Mouse (Mus musculus) hindbrain, embryonic 11.5 days (tissue): ENCODE measurements around the gene Irf2bp2. TPM values are rescaled to one million over a fixed set of nuclear protein-coding genes. Genes with fewer than 3 reads are reported as not detected.

Source experiments
- ATAC-seq: fragments of 200-750 bp; cut with Nextera tagmentation; 2 replicates; pipeline ENCODE4 v1.8.0; 2017; ENCODE audit warnings: mild to moderate bottlenecking, moderate TSS enrichment, moderate library complexity; ENCODE audit not compliant: low FRiP score
- DNase-seq: peaks from one replicate; pipeline ENCODE4 v3.0.0-alpha.2; 2015; ENCODE audit warnings: low spot score
- H3K27ac ChIP-seq: fragments of 300-500 bp; sonication (generic); 2 replicates; pipeline ENCODE4 v1.5.1; 2014; ENCODE audit warnings: mild to moderate bottlenecking, low read depth, low read length
- H3K27me3 ChIP-seq: fragments of 300-500 bp; sonication (generic); 2 replicates; pipeline ENCODE4 v1.6.1; 2014; ENCODE audit warnings: mild to moderate bottlenecking, low read length, moderate library complexity, mixed read lengths; ENCODE audit not compliant: control insufficient read depth, insufficient read depth
- H3K36me3 ChIP-seq: fragments of 300-500 bp; sonication (generic); 2 replicates; pipeline ENCODE4 v1.6.1; 2014; ENCODE audit warnings: mild to moderate bottlenecking, low read length, moderate library complexity, mixed read lengths; ENCODE audit not compliant: control insufficient read depth, insufficient read depth
- H3K4me1 ChIP-seq: fragments of 300-500 bp; sonication (generic); replicated peaks from 2 replicates; pipeline ENCODE4 v1.6.1; 2014; ENCODE audit warnings: low read length, mixed read lengths; ENCODE audit not compliant: control insufficient read depth, insufficient read depth
- H3K4me2 ChIP-seq: fragments of 300-500 bp; sonication (generic); replicated peaks from 2 replicates; pipeline ENCODE4 v1.6.1; 2014; ENCODE audit warnings: mild to moderate bottlenecking, low read depth, low read length
- H3K4me3 ChIP-seq: fragments of 300-500 bp; sonication (generic); 2 replicates; pipeline ENCODE4 v1.5.1; 2014; ENCODE audit warnings: low read depth, low read length
- H3K9ac ChIP-seq: fragments of 300-500 bp; sonication (generic); 2 replicates; pipeline ENCODE4 v1.6.1; 2014; ENCODE audit warnings: low read depth, low read length
- H3K9me3 ChIP-seq: fragments of 300-500 bp; sonication (generic); 2 replicates; pipeline ENCODE4 v1.6.1; 2016; ENCODE audit warnings: low read length; ENCODE audit not compliant: control insufficient read depth
- WGBS: fragments of 180-500 bp; shearing (Covaris S2); extraction: QIAGEN DNeasy Blood & Tissue Kit; methylation state at CpG from one replicate; pipeline ENCODE4 v1.1.7; 2014; 5-methylcytosine and 5-hydroxymethylcytosine counted together
- polyA plus RNA-seq: library from polyadenylated mRNA; unstranded; fragments of >200 nt; fragmentation: Nextera tagmentation; extraction: Ambion mirVana; gene quantifications from 2 replicates; pipeline ENCODE4 v1.2.1, GENCODE M21; 2014

Irf2bp2 gene
- polyA plus RNA-seq = 4.8 and 5.5 TPM in 2 replicates

- Histone ChIP-seq H3K9ac (peak within 1 kb of the TSS; percentile 98), H3K4me1 (peaks cover 21% of the 10 kb centered on the region), H3K9me3 (no peaks in the 10 kb centered on the region), H3K4me2 (peak within 1 kb of the TSS; percentile 91), H3K36me3 (no peaks in the 10 kb centered on the region), H3K27ac (peak within 1 kb of the TSS; percentile 97), H3K27me3 (no peaks in the 10 kb centered on the region), H3K4me3 (peak within 1 kb of the TSS; percentile 98)
- WGBS = under 1% methylated on average over 36 of the region's 56 CpGs
- ATAC-seq (peak; percentile 74), DNase-seq (peak; percentile 94)
Measured at GRCm38 (mm10) chr8:126593889-126594480, at the start of gene Irf2bp2. TSS of gene Irf2bp2 (minus strand) at chr8:126593986.

- WGBS = 96% methylated on average over 4 of the region's 4 CpGs
- no peak for ATAC-seq
- Histone ChIP-seq H3K4me2 (no peak overlapping the region), H3K36me3 (no peaks in the 10 kb centered on the region), H3K4me3 (no peak overlapping the region), H3K4me1 (no peaks in the 10 kb centered on the region), H3K27ac (no peak overlapping the region), H3K9me3 (no peaks in the 10 kb centered on the region), H3K9ac (no peak overlapping the region), H3K27me3 (no peaks in the 10 kb centered on the region)
- DNase-seq = no peak
Measured at GRCm38 (mm10) chr8:126642665-126643064, 48.9 kb upstream of the Irf2bp2 start.

DNA sequence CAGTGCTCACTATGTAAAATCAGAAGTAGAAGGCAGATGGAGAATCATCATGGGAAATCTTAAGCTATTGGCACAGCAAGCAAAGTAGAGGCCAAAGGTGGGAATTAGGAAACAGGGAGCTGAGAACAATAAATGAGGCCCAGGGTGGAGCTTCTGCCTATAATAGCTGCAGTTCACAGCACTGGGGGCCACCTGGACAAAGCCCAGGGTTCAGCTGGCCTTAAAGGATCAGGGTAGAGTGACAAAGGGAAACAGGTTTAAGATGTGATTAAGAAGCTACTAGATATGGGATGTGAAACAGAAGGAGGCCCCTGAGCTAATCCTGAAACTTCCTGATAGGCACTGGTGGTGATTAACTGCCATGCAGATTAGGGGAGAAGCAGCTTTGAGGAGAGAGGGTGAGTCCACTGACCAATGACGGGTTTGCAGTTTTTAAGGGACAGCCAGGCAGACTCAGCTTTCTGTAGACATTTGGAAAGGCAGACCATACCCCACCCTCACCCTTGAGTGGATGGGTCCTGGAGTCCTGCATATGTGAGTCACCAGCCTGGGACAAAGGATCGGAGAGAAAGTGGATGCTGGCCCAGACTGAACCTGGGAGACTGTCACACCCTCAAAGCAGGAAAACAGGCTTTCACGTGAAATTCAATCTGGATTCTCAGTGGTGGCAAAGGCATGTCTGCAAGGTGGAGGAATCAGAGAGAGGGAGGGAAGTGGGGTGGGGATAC, 47.9 kb upstream of the Irf2bp2 start:
- no peak for ATAC-seq

DNA sequence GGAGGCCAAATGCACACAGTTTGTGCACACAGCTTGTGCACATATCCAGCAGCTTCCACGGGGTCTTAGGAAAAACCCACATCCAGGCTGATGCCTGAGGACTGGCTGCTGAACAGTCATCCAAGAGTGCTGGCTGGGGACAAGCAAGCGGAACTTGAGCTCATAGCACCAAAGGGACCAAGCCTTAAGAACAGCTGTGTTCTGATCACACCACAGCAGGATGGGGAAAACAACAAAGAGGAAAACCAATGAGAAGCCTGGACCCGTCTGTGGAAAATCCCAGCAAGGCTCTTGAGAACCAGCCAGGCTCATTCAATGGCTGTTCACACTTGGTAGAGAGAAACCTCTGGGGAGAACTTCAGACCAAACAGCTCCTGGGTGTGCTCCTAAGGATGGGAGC, 45.4 kb upstream of the Irf2bp2 start:
- Histone ChIP-seq H3K27ac (no peak overlapping the region), H3K36me3 (no peaks in the 10 kb centered on the region), H3K4me3 (no peak overlapping the region), H3K27me3 (no peaks in the 10 kb centered on the region), H3K9ac (no peak overlapping the region), H3K9me3 (no peaks in the 10 kb centered on the region), H3K4me1 (no peaks in the 10 kb centered on the region), H3K4me2 (no peak overlapping the region)
- ATAC-seq (no peak), DNase-seq (no peak)
- 84% methylated on average over 3 of the region's 3 CpGs for WGBS

More for the DNA sequence above, 47.9 kb upstream of the Irf2bp2 start:
- Histone ChIP-seq H3K36me3 (no peaks in the 10 kb centered on the region), H3K27ac (no peak overlapping the region), H3K4me2 (no peak overlapping the region), H3K4me1 (no peaks in the 10 kb centered on the region), H3K4me3 (no peak overlapping the region), H3K9ac (no peak overlapping the region), H3K27me3 (no peaks in the 10 kb centered on the region), H3K9me3 (no peaks in the 10 kb centered on the region)
- DNase-seq = no peak
- WGBS = 78% methylated on average over 3 of the region's 3 CpGs

DNA sequence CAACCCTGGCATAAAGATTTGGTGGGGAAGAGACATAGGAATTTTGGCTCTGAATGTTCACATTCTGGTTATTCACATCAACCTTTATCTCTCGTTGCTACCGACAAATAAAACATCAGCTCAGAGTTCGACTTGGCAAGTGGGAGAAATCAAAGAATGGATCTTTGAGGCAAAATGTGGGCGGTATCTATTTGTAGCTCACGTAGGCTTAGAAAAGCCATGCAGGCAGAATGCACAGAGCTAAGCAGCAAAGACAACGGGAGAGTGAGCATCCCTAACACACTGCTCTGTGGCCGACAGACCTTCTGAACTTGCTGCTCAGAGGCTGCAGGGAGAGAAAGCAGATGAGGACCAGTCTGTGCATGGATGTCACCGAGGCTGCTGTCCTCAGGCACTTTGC, 44.2 kb upstream of the Irf2bp2 start:
- no peak overlapping the region for H3K4me2 ChIP-seq
- WGBS = 78% methylated on average over 8 of the region's 8 CpGs
- DNase-seq = no peak
- H3K9ac ChIP-seq = no peak overlapping the region
- H3K27me3 ChIP-seq = no peaks in the 10 kb centered on the region
- H3K36me3 ChIP-seq = no peaks in the 10 kb centered on the region
- no peak for ATAC-seq
- H3K27ac ChIP-seq = no peak overlapping the region
- H3K9me3 ChIP-seq = no peaks in the 10 kb centered on the region
- H3K4me3 ChIP-seq = no peak overlapping the region
- H3K4me1 ChIP-seq = no peaks in the 10 kb centered on the region

DNA sequence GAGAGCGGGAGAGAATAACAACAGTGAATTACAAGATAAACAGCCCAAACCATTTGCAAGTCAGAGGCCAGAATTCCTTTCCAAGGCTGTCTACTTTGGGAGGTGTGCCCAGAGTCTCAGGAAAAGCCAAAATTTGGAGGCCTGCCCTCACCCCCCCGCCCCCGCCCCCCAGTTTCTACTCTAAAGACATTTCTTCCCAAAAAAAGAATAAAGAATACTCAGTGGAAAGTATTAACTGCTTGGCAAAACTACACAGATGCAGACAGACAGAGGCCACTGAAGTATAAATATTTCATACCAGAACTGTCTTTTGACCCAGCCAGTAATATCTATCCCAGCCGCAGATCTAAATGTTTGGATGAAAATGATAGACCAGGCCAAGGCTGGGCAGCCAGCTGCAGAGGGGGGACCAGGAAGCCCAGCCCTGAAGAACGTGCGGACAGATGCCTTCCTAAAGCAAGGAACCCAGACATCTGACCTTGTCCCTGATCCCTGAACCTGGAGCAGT, 40.8 kb upstream of the Irf2bp2 start:
- 71% methylated on average over 6 of the region's 6 CpGs for WGBS
- H3K9me3 ChIP-seq = peaks cover 4% of the 10 kb centered on the region
- DNase-seq (no peak), ATAC-seq (no peak)
- no peak overlapping the region for H3K4me2 ChIP-seq
- no peak overlapping the region for H3K4me3 ChIP-seq
- no peaks in the 10 kb centered on the region for H3K27me3 ChIP-seq
- no peak overlapping the region for H3K27ac ChIP-seq
- no peaks in the 10 kb centered on the region for H3K4me1 ChIP-seq
- H3K36me3 ChIP-seq = no peaks in the 10 kb centered on the region
- no peak overlapping the region for H3K9ac ChIP-seq

DNA sequence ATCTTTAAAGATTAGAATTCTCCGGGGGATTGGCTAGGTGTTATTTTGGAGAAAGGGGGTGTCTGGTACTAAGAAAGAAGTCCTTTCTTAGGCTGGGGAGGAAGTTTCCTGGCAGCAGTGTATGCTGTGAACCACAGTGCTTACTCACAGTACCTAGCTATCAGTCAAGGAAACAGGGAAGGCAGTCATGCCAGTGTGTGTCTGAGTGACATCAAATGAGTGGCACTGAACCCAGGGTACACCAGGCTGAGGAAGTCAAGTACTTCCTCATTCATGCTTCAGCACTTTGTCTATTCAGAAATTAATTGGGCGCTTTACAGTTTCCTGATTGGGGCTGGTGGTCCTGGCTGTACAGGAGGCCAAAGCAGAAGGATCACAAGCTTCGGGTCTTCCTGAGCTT, 34.8 kb upstream of the Irf2bp2 start:
- H3K4me2 ChIP-seq = no peak overlapping the region
- no peaks in the 10 kb centered on the region for H3K36me3 ChIP-seq
- no peak for DNase-seq
- peaks cover 4% of the 10 kb centered on the region for H3K9me3 ChIP-seq
- WGBS = 97% methylated on average over 3 of the region's 3 CpGs
- no peak overlapping the region for H3K4me3 ChIP-seq
- no peaks in the 10 kb centered on the region for H3K4me1 ChIP-seq
- no peak overlapping the region for H3K27ac ChIP-seq
- no peaks in the 10 kb centered on the region for H3K27me3 ChIP-seq
- no peak overlapping the region for H3K9ac ChIP-seq
- ATAC-seq = no peak

DNA sequence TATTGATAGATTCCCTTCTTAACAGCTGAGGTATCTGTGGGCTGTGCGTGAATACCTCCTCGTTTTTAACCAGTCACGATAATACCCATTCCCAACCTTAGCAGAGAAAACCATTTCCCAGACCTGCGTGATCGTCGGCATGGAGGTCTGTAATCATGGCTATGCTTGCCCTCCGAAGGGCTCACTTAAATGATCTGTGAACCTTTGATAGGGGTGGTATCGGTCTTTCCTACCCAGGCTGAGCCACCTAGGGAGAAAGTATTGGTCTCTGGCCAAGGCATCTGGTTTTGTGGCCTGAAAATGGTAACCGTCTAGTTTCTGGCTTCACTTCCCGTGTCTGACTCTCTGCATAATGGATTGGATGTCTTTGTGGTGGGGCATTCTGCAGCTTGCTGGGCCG, 32.6 kb upstream of the Irf2bp2 start:
- Histone ChIP-seq H3K36me3 (no peaks in the 10 kb centered on the region), H3K4me3 (no peak overlapping the region), H3K9ac (no peak overlapping the region), H3K27me3 (no peaks in the 10 kb centered on the region), H3K4me1 (no peaks in the 10 kb centered on the region), H3K9me3 (peaks cover 4% of the 10 kb centered on the region), H3K4me2 (no peak overlapping the region), H3K27ac (no peak overlapping the region)
- ATAC-seq (no peak), DNase-seq (no peak)
- WGBS = 92% methylated on average over 11 of the region's 11 CpGs
